Mouse (Mus musculus): ENCODE measurements at regions not wholly inside any gene's neighbourhood (a gene's known extent, or its start where the extent isn't known, plus 50 kb on each side); places are given as distances from the start of the nearest gene placed in this dataset.

- no peak for DNase-seq
These were observed 79.1 kb downstream of the Cyp26b1 start for GRCm38 (mm10) chr6:84514623-84515022.

GRCm38 (mm10) chr6:84508598-84508997, 85.1 kb downstream of the Cyp26b1 start:
- no peak for DNase-seq

GRCm38 (mm10) chr6:84506675-84507074, 87.0 kb downstream of the Cyp26b1 start:
- DNase-seq, result no peak

- no peak for DNase-seq
These were observed 93.3 kb downstream of the Cyp26b1 start for GRCm38 (mm10) chr6:84500255-84500886.

GRCm38 (mm10) chr6:84498076-84498475, 95.6 kb downstream of the Cyp26b1 start:
- no peak for DNase-seq

GRCm38 (mm10) chr6:84493676-84494075, 100.0 kb downstream of the Cyp26b1 start:
- DNase-seq, result no peak

- no peak for DNase-seq
These were observed 100.5 kb downstream of the Cyp26b1 start for GRCm38 (mm10) chr6:84493169-84493568.

- DNase-seq, result no peak
These were observed 101.1 kb downstream of the Cyp26b1 start for GRCm38 (mm10) chr6:84492594-84492993.

- no peak for DNase-seq
These were observed 102.6 kb downstream of the Cyp26b1 start for GRCm38 (mm10) chr6:84491106-84491505.

- DNase-seq, result no peak
These were observed 112.5 kb downstream of the Cyp26b1 start for GRCm38 (mm10) chr6:84481205-84481604.

- no peak for DNase-seq
These were observed 116.6 kb downstream of the Cyp26b1 start for GRCm38 (mm10) chr6:84477072-84477471.

GRCm38 (mm10) chr6:84476466-84476865, 117.2 kb downstream of the Cyp26b1 start:
- peak; percentile 25 to 43 for DNase-seq

- DNase-seq, result no peak
These were observed 118.9 kb downstream of the Cyp26b1 start for GRCm38 (mm10) chr6:84474835-84475234.

GRCm38 (mm10) chr6:84473171-84473570, 120.5 kb downstream of the Cyp26b1 start:
- no peak for DNase-seq

GRCm38 (mm10) chr6:84472287-84472686, 121.4 kb downstream of the Cyp26b1 start:
- no peak for DNase-seq

GRCm38 (mm10) chr6:84467319-84467718, 126.4 kb downstream of the Cyp26b1 start:
- DNase-seq, result no peak

GRCm38 (mm10) chr6:84466223-84466622, 127.5 kb downstream of the Cyp26b1 start:
- DNase-seq, result peak; percentile 7 to 23

GRCm38 (mm10) chr6:84465596-84465995, 128.1 kb downstream of the Cyp26b1 start:
- DNase-seq, result no peak

GRCm38 (mm10) chr6:84463592-84464367, 129.9 kb downstream of the Cyp26b1 start:
- no peak for DNase-seq

- DNase-seq, result no peak
These were observed 136.9 kb downstream of the Cyp26b1 start for GRCm38 (mm10) chr6:84456803-84457202.

GRCm38 (mm10) chr6:84445093-84445492, 148.6 kb downstream of the Cyp26b1 start:
- DNase-seq, result no peak

GRCm38 (mm10) chr6:84442667-84443066, 151.0 kb downstream of the Cyp26b1 start:
- no peak for DNase-seq

- no peak for DNase-seq
These were observed 151.8 kb downstream of the Cyp26b1 start for GRCm38 (mm10) chr6:84441721-84442480.

- DNase-seq, result no peak
These were observed 157.0 kb downstream of the Cyp26b1 start for GRCm38 (mm10) chr6:84436716-84437115.
